Mouse (Mus musculus) ES-Bruce4 (cell line): Measurements from ENCODE around the gene Tmem245.

Experiments used
- CTCF ChIP-seq: IDR thresholded peaks from one replicate; pipeline ENCODE4 v1.8.1; 2011; ENCODE audit warnings: low read depth, low read length
- POLR2A ChIP-seq: IDR thresholded peaks from one replicate; pipeline ENCODE4 v1.8.1; 2011; ENCODE audit warnings: low read length; ENCODE audit not compliant: insufficient read depth

DNA sequence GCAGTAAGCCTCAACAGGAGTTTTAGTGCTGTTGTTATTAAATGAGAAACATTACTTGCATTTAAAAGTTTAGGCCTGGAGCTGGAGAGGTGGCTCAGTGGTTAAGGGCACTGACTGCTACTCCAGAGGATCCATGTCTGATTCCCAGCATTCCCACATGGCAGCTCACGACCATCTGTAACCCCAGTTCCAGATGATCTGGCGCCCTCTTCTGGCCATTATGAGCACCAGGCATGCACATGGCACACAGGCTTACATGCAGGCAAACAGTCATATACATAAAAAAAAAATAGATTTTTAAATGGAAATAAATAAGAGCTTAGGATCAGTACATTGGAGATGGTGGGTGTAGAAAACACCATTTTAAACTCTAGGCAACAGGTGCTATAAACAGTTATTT lies 103.3 kb downstream of the Tmem245 start:
- no peak for TF ChIP-seq POLR2A
- TF ChIP-seq CTCF = peak; percentile 23
